Mouse (Mus musculus) T-helper 1 cell (primary cell): Measurements from ENCODE around the gene Tle2.

Experiments
- in situ Hi-C: fragments of 300-600 bp; cut with MboI, MseI; formaldehyde crosslinking; loops from one replicate; pipeline ENCODE4 v1.15.1; 2025; ENCODE audit warnings: high pct_unique_total_duplicates

Tle2 gene

DNA sequence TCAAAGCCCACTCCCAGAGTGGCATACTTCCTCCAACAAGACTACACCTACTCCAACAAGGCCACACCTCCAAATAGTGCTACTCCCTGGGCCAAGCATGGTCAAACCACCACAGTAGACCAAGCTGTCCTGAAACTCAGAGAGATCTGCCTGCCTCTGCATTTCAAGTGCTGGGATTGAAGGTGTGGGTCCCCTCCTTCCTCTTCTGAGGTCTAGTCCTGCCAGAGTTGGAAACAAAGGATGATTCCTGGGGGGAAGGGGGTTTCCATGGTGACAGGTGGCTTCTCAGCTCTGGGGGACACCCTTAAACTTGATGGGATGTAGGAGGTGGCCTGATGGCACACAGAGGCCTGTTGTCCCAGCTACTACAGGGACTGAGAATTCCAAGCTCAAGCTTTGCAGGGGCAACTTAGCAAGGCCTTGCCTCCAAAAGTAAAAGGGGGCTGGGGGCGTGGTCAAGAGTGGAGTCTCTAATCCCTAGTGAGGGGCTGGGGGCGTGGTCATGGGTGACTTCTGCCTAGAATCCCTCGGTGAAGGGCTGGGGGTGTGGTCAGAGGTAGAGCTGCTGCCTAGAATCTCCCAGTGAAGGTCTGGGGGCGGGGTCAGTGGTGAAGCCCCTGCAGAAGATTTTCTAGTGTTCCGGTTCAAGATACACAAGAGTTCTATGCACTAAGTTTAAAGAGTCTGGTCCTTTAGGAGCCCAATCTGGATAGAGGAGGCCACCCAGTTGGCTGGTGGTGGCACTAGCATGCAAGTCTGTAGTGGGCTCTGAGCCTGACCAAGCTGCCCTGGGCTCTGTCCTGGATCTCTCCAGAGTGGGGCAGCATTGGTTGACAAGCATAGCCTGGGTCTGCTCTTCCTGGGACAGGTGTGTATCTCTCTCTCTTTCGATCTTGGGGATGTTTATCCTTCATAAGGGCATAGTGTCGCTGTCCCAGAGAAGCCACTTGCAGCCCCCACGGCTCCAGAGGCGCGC is at the start of gene Tle2:
Gene Tle2 (plus strand): TSS at position 481 of the 976 bp plus-strand sequence.
- in situ Hi-C loops, result no loop called here

DNA sequence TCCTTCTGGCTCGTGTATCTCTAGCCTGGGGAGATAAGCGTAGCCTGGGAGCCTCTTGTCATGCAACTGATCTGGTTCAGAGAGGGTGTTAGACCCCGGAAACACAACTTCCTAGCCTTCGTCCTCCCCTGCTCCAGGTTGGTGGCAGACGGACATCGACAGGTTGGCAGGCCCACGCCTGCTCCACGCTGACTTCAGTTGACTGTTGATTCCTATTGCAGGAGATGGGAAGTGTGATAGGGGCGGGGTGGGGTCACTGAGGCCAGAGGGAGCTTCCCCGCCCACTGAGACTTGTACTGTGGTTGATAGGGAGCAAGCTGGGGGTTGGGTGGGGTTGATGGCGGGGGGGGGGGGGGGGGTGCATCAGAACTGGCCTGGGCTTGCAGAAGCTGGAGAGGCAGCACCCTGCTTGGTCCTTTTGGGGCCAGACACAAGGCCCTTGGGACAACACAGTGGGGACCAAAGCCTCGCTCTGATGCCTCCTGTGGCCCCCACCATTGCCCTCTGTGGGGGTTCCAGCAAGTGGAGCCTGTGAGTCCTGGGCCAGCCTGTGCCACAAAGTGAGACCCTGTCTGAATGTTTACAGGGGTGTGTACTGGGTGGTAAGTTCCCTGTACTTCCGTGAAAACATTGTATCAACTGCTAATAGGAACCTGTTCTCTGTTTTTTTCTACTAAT is 49.2 kb upstream of the Tle2 start:
- in situ Hi-C loops, result no loop called here

DNA sequence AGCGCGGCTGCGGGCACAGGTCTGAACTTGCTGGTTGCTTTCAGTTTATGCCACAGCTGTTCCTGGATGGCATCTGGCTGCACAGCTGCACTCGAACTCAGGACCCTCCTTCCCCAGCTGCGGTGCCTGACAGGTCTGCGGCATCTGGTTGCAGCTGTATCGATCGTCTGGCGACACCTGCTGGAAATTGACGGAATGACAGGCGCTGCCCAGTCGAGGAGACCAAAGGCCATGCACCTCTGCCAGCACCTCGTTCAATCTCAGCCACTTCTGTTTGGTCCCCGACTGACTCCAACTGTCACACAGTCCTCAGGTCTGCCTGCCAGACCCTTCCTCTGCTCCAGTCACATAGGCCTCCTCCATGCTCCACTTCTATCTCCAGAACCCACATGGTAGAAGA is 47.6 kb upstream of the Tle2 start:
- in situ Hi-C loops, result no loop called here

DNA sequence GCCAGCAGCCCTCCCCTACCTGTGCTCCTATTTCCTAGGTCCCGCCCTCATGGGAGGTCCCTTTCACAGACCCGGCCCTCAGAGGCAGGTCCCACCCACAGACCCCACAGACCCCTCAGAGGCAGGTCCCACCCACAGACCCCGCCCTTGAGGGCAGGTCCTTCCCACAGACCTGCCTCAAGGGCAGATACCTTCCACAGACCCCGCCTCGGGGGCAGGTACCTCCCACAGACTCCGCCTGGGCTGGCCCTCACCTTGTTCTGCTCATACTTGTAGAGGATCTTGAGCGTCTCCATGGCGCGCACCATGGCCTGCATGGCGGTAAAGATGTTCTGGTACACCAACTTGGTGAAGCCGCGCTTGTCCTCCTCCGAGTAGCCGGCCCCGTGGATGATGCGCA is 39.5 kb upstream of the Tle2 start:
- in situ Hi-C loops, result loop anchor here (5.0 kb wide), 1 partner anchor 143 kb away; the partner anchor contains the start of gene Smim24

DNA sequence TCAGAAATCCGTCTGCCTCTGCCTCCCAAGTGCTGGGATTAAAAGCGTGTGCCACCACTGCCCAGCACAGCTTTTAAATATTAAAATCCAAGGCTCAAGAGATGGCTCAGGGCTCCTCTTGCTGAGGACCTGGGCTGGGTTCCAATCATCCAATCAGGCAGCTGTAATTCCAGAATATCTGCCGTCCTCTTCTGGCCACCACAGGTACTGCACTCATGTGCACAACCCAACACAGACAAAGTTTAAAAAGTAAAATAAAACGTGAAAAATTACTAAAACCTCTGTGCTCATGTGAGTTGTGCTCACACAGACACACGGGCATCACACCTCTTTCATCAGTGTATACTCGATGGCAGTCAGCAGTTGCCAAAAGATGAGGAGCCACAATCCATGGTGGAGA is 37.6 kb upstream of the Tle2 start:
- in situ Hi-C loops, result no loop called here

DNA sequence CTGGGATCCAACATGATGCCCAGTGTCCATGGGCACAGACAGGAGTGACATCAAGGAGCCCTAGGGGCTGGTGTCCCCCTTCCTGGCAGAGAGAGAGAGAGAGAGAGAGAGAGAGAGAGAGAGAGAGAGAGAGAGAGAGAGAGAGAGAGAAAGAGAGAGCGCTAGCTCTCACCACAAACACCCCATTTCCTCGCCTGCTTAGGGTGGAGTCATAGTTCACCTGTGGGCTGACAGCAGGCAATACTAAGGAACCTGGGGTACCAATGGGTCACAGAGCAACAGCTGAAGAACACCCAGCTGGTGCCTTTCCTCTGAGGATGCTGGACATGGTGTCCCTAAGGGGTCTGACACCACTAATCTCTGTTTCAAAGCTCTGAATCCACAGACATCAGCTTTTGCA is 36.9 kb upstream of the Tle2 start:
- in situ Hi-C loops, result no loop called here

DNA sequence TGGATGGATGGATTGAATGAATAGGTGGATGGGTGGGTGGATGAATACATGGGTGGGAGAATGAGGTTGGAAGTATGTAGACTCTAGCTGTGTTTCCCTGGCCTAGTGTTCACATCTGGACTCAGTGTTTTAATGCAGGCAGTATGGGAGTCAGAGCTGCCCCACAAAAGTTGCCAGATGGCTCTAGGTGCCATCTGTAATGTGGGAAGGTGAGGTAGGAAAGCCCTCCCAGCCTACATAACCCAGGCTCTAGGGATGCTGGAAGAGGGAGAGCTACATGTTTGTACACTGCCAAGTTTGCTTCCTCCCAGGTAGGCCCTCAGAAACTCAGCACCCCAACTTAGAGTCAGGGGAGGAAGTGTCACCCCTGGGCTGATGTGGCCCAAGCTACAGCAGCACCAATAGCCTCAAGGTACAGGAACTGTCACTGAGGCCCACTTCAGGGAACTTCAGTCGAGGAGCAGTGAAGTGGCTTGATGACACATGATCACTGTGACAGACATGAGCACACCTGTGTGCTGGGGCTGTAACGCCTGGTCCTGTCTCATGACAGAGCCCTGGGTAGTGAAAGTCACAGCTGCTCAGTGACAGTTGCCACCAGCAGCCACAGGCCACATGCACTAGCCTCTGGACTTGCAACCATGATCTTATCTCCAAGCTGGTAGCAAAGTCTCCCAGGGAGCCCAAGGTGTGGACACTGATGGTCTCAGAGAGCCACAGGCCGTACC is 35.9 kb upstream of the Tle2 start:
- in situ Hi-C loops, result no loop called here

DNA sequence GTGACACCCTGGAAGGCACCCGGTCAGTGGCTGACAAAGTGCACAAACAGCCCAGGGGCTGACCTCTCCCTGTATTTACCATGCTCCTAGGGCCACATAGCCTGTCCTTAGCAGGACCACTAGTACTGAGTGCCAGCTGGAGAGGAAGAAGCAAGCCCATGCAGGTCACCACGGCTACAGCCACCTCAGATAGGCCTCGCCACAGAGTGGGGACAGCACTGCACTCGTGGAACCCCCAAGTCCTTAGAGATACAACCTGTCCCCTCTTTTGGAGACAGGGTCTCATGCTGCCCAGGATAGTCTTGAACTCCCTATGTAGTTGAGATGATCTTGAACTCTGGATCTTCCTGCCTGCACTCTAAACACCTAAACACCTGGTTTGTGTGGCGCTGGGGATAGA is 33.0 kb upstream of the Tle2 start:
- in situ Hi-C loops, result no loop called here

DNA sequence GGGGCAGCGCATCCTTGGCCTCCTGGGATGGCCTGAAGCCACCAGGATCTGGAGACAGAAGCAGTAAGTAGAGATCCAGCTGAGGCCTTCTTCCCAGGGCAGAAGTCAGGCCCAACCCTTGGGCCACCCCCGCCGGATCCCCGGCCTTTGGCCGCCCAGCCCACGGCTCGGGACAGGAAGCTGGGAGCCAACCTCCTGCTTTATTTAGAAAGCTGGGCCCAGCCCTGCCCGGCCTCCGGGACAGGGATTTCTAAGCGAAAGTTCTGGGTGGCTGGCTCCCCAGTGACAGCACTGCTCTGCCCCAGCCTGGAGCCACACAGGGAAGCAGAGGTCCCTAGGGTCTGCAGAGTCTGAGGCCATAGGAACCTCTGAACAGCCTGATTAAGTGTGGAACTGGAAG is 32.6 kb upstream of the Tle2 start:
- in situ Hi-C loops, result no loop called here

DNA sequence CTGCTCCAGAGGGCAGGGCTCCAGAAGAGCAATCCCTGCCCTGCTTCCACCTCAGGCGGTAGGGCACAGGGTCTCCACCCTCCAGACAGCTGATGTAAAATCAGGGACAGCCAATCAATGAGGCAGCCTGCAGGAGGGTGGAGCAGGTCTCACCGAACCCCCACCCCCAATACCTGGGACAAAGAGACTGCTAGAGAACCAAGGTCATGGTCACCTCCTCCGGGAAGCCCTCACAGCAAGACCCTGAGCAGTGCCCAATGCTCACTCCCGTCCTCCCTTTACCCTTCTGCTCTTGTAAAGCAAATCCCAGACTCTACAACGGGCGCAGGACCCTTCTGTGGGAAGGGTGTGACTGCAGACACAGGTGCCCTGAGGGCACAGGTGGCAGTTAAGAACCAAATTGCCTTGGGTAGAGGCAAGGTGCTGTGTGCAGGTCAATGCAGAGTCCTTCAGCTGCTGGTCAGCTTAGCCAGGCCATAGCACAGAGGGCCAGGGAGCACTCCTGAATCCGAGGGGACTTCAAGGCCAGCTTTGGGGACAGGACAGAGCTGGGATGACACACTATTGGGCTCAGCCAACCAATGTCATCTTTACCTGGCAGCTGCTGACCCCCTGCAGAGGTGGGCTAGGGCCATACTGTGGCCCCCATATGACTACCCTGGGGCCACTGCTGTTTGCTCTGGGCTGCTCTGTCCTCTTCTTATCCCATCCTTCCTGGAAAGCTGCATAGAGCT is 31.5 kb upstream of the Tle2 start:
- in situ Hi-C loops, result no loop called here

DNA sequence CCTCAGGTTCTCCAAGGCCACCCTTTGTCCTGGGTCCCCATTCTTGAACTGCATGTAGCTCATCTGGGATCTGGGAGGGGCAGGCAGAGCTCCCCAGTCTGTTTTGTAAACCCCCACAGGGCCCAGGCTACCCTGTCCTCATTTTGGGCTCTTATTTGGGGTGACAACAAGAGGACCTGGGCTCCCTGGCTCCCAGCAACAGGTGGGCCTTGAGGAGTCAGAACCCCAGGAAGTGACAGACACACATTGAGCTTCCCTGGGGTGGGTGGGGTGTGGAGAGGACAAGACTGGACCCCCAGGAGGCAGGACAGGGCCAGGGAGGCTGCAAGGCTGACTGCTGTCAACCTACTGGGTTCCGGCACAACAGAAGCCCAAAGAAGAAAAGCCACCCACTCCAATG is 30.7 kb upstream of the Tle2 start:
- in situ Hi-C loops, result no loop called here

DNA sequence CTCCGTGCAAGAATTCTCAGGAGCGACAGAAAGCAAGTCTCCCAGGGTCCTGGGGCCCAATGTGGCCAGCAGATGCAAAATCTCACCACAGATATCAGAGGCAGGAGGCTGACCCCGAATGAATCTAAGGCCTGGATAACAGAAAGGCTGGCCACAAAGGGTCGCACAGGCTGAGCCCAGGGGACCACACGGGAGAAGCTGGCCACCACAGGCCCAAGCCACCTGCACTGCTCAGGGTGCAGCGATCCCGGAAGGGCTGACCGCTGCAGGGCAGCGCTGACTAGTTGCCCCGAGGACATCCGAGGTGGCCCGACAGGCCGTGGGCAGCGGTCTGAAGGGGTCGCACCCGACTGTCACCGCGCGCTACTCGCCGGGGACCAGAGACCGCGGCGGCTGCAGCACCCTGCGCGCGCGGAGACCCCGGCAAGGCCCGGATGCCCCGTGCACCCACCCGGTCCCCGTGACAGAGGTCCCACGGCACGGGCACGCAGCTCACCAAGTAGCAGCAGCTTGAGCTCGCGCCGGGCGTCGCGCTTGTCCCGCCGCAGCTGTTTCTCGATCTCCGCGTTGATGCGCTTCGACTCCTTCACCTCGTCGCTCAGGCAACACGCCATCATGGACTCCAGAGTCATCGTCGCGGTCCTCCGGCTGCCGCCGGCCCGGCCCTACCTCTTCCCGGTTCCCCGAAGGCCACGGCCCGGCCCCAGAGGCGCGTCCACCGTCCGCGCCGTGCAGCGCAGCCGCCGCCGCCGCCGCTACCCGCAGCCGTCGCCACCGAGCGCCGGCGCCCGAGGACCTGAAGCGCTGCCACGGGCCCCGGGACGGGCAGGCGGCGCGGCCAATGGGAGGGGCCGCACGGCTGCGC is 29.8 kb upstream of the Tle2 start:
- in situ Hi-C loops, result no loop called here

DNA sequence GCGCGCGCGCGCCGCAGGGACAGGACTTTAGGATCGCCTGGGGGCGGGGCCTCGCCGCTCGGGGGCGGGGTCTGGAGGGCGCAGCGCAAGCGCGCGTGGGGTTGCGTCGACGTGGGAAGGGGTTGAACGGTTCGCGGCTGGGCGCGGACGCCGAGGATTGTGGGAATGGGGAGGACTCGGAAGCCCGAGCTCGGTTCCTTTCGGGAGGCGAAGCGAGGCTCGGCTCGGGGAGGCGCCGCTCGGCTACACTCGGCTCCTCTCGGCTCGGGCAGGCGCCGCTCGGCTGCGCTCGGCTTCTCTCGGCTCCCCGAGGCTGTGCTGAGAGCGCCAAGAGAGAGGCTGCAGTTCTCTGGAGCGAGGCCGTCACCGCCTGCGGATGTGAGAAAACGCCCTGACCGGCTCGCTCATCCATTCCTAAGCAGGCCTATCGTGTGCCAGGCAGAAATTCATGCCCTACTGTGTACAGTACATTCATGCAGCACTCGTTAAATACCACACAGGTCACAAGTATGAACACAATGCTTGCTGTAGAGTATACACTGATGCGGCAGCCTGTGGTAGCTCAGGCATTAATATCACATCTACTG is 29.1 kb upstream of the Tle2 start, which contains the start of gene Gna11:
Gene Gna11 (minus strand): TSS at position 30 of the 587 bp plus-strand sequence.
- in situ Hi-C loops, result no loop called here

DNA sequence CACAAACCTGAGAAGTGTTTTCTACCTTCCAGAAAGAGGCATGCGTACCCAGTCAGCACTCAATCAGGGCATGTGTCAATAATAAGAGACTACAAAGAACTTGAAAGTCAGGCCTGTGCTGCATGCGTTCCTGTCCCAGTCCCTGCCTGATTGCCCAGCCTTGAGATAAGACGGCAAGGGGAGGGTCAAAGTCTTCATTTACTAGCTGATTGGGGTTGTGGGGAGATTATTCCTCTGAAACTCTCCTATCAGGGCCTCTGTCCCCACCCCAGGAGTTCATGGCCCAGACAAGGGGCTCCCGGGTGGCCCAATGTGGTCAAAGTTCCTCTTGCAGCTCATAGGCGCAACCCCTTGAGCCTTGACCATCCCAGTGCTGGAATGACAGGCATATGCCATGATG is 28.0 kb upstream of the Tle2 start:
- in situ Hi-C loops, result no loop called here

DNA sequence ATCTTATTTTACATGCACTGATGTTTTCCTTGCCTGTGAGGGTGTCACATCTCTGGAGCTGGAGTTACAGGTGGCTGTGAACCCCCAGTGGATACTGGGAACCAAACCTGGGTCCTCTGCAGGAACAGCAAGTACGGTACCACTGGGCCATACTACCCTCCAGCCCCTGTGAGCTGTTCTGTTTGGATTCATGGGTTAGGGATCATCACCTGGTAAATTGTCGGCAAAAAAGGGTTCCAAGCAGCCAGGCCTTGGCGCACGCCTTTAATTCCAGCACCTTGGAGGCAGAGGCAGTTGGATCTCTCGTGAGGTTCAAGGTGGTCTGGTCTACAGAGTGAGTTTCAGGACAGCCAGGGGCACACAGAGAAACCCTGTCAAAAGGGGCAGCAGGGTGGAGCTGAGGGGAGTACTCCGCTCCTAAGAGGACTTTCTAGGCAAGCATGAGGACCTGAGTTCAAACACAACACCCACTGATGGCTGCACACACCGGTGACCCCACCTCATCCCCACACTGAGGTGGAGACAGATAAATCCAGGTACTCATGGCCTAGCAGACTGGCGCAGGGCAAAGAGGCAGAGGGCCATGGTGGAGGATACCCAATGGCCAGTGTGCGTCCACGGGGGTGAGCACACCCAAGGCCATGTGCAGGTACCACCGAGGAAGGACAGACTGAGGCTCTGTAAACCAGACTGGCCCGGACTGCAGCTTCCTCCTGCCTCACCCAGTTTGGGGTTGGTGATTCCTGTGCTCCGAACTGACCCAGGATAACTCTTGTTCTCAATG is 27.4 kb upstream of the Tle2 start:
- in situ Hi-C loops, result no loop called here

DNA sequence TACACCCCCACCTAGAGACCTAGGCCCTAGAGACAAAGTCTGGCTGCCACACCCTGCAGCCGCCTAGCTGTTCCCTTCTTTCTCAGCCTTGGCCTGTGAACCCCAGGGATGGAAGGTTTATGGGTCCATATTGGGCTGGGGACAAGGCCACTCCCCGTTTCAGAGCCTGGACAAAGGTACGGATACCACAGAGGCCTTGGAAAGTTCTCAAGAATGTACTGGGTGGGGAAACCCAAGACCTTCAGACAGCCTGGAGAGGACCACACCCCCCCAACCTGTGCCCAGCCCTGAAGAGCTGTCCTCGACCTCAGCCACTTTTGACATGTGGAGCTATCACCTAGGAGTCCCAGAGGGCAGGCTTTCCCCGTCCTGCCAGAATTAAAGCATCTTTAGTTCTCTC is 25.4 kb upstream of the Tle2 start:
- in situ Hi-C loops, result no loop called here

DNA sequence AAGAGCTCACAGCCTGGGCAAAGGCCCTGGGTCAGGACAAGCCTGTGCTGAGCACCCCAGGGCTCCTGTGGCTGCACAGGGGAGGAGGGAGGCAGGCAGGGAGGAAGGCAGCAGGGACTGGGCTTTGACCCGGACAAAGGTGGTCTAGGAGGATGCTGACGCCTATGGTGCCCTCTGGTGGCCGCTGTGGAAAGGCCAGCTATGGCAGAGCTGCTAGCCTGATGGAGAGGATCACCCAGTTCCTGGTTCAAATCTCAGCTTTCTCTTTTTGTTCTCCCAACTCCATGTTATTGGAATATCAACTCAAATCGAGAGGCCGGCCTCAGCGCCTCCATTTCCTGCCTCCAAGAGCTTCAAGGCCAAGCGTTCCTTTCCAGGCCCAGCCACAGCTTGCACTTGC is 24.1 kb upstream of the Tle2 start:
- in situ Hi-C loops, result no loop called here

DNA sequence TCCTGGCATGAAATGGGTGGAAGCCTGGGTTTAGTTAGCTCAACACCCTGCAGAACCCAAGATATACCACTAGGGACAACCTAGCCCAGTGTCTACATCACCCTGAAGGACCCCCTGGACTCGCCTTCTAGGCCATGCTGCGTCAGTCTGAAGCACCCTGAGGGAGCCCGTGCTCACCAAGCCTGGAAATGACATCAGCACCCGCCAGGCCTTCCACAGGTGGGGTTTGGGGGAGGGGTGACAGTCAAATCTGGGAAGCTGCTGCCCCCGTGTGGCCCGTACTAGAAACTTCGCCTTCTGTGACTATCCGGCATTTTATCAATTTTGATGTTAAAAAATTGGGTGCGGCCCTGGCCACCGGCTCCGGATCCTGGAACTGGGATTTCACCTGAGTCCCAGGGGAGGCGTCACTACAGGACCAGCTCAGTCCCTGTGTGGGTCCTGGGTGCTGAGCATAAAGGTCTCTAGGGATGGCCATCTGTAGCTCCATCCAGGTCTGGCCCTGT is 22.7 kb upstream of the Tle2 start:
- in situ Hi-C loops, result no loop called here

DNA sequence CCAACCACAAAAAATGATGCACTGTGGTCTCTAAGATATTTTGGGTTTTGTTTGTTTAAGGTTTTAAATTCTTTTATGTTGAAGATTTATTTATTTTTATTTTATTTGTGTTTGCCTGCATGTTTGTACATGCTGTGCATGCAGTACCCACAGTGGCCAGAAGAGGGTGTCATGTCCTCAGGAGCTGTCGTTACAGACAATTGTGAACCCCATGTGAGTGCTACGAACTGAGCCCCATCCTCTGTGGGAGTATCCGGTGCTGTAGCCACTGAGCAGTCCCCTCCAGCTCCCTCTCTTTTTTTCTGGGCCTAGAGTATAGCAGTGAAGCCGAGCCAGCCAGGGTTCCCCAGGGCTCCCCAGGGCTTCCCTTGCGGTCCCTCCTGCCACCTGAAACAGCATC is 21.1 kb upstream of the Tle2 start:
- in situ Hi-C loops, result no loop called here
